Mouse (Mus musculus): Measurements from ENCODE around the gene Chp2. TPM values are rescaled to one million over a fixed set of nuclear protein-coding genes. Genes with fewer than 3 reads are reported as not detected.

Chp2 gene
- polyA plus RNA-seq, 1 experiment = not detected

DNA sequence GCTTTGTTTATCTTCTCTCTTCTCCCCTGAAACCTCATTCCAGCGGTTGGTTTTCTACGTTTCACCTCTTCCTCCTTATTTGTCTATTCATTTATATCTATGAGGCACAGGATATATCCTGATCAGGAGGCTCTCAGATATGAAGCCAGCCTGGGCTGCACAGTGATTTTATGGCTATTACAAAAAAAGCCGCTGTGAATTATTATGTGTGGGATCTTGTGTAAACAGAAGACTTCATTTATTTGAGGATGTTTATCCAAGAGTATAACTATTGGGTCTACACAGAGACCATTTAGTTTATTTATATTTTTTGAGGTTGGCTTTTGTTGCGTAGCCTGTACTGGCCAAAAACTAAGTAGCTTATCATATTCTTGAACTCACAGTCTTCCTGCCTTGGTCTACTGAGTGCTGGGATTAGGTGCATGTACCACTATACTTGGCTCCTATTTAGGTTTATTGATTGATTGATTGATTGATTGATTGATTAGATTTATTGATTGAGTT, 49.7 kb downstream of the Chp2 start:
- no peaks in the 10 kb centered on the region for H3K27me3 ChIP-seq (ENCODE audit: control insufficient read depth, insufficient read depth, insufficient read length)
- H3K4me2 ChIP-seq (ENCODE audit: low read depth) = no peak overlapping the region
- H3K36me3 ChIP-seq (ENCODE audit: control insufficient read depth, insufficient read depth) = no peaks in the 10 kb centered on the region
- H3K4me3 ChIP-seq = no peak overlapping the region
- TF ChIP-seq USF1 (IDR thresholded peaks at IDR 0.05; ENCODE audit: low read depth) (no peak), MAX (IDR thresholded peaks at IDR 0.05; ENCODE audit: low read depth) (no peak), CEBPB (IDR thresholded peaks at IDR 0.05; ENCODE audit: insufficient read depth, poor library complexity, severe bottlenecking) (no peak), TCF12 (IDR thresholded peaks at IDR 0.05; ENCODE audit: insufficient read depth, poor library complexity, severe bottlenecking) (no peak), REST (IDR thresholded peaks at IDR 0.05; ENCODE audit: insufficient read depth, insufficient read length) (no peak), POLR2AphosphoS2 (IDR thresholded peaks at IDR 0.05; ENCODE audit: insufficient read length, low read depth) (no peak), E2F4 (IDR thresholded peaks at IDR 0.05; ENCODE audit: insufficient read depth) (no peak), POLR2A (IDR thresholded peaks at IDR 0.05; ENCODE audit: insufficient read length, low read depth) (no peak), MYOG (IDR thresholded peaks at IDR 0.05; ENCODE audit: control insufficient read depth in 1 of 3, insufficient read depth in 1 of 3, insufficient read length in 2 of 3, low read depth in 2 of 3) (no peak), MYOD1 (IDR thresholded peaks at IDR 0.05; ENCODE audit: control insufficient read depth in 1 of 3, insufficient read length in 2 of 3, low read depth in 2 of 3) (no peak), TCF3 (IDR thresholded peaks at IDR 0.05; ENCODE audit: insufficient read length, low read depth) (no peak), SRF (IDR thresholded peaks at IDR 0.05; ENCODE audit: control insufficient read depth, insufficient read length, low read depth) (no peak)
- no peak overlapping the region for H3ac ChIP-seq (ENCODE audit: control insufficient read depth, insufficient read length)
- H3K79me2 ChIP-seq (ENCODE audit: control insufficient read depth, insufficient read depth) = no peaks in the 10 kb centered on the region

DNA sequence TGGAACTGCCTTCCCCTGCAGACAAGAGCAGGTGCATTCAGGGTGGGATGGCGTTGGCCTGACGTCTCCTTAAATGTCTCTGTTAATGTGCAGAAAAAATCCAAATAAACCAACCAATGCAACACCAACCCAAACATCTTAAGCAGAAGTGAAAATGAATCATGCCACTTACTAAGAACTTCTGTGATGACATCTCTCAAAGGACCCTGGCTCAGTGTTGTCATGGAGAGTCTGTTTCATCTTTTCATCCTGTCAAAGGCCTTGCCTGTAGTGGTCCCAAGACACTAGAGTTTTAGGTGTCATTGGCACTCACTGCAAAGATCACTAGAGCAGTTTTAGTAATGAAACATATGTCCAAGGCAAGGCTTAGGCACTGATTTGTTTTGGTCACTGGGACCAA, 53.0 kb downstream of the Chp2 start:
- Histone ChIP-seq H3ac (ENCODE audit: control insufficient read depth, insufficient read length) (no peak overlapping the region), H3K4me3 (no peak overlapping the region), H3K27me3 (ENCODE audit: control insufficient read depth, insufficient read depth, insufficient read length) (no peaks in the 10 kb centered on the region), H3K79me2 (ENCODE audit: control insufficient read depth, insufficient read depth) (no peaks in the 10 kb centered on the region), H3K36me3 (ENCODE audit: control insufficient read depth, insufficient read depth) (no peaks in the 10 kb centered on the region), H3K4me2 (ENCODE audit: low read depth) (no peak overlapping the region)
- no peak for TF ChIP-seq MAX (IDR thresholded peaks at IDR 0.05; ENCODE audit: low read depth)
- TF ChIP-seq SRF (IDR thresholded peaks at IDR 0.05; ENCODE audit: control insufficient read depth, insufficient read length, low read depth) = no peak

Other genes starting within 250 kb of the Chp2 start
- 15.2 TPM for gene Cog7, start 237.8 kb upstream of the Chp2 start, polyA plus RNA-seq (2012; fragmentation: generic; extraction: Trizol)
- gene Gga2, start 198.3 kb upstream of the Chp2 start, polyA plus RNA-seq (2012; fragmentation: generic; extraction: Trizol) = 63.9 TPM
- 19.9 TPM for gene Ubfd1, start 152.3 kb upstream of the Chp2 start, polyA plus RNA-seq (2012; fragmentation: generic; extraction: Trizol)
- 10.8 TPM for gene Ears2, start 152.2 kb upstream of the Chp2 start, polyA plus RNA-seq (2012; fragmentation: generic; extraction: Trizol)
- gene Ndufab1, start 117.6 kb upstream of the Chp2 start, polyA plus RNA-seq (2012; fragmentation: generic; extraction: Trizol) = 729 TPM
- 0.48 TPM for gene Palb2, start 86.5 kb upstream of the Chp2 start, polyA plus RNA-seq (2012; fragmentation: generic; extraction: Trizol)
- gene Dctn5, start 86.5 kb upstream of the Chp2 start, polyA plus RNA-seq (2012; fragmentation: generic; extraction: Trizol) = 53.3 TPM
- gene Plk1, start 60.1 kb upstream of the Chp2 start, polyA plus RNA-seq (2012; fragmentation: generic; extraction: Trizol) = 57.8 TPM
- not detected for gene Ern2, start 33.3 kb upstream of the Chp2 start, polyA plus RNA-seq (2012; fragmentation: generic; extraction: Trizol)
- 2.2 TPM for gene Prkcb, start 69.3 kb downstream of the Chp2 start, polyA plus RNA-seq (2012; fragmentation: generic; extraction: Trizol)